In the genomic region with DNA sequence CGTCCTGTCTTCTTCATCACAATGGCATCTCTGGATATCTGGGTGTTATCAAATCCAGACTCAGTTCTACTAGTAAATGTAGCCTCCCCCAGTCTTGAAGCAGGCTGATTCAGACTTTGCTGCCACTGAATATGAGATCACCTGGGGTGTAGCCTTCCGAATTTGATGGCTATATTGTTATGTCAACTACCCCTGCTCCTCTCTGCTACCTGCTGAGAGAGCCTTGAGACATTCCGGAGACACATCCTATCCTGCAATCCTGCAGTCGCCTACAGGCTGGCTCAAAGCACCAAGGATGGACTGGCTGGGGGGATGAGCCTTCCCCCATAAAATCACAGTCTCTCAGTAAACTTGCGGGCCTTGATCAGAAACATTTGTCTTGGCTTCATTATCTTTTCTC, we compare ENCODE assay signal across 16 mouse cellular contexts.
"Had no signal": no experiment of that assay in that cellular context is flagged by ENCODE, and none has a peak within 500 bp of the region (broad histone marks: within the 10 kb centered on the region; RNA-seq: fewer than 3 reads in every experiment).

No protein-coding gene starts in this region.

- H3K4me2 ChIP-seq: neural tube, embryonic 13.5 days; neural tube, embryonic 15.5 days; stomach, embryonic 15.5 days had no signal

- H3K36me3 ChIP-seq: neural tube, embryonic 13.5 days; neural tube, embryonic 15.5 days; stomach, embryonic 15.5 days had no signal

- H3K9me3 ChIP-seq: neural tube, embryonic 13.5 days; neural tube, embryonic 15.5 days; stomach, embryonic 15.5 days had no signal

- H3K27ac ChIP-seq: neural tube, embryonic 13.5 days; neural tube, embryonic 15.5 days; stomach, embryonic 15.5 days; stomach, postnatal 0 days had no signal

- DNase-seq: retina, postnatal 1 day; right cerebral cortex, adult 18-20 months; right cerebral cortex, postnatal 14 days; right cerebral cortex, postnatal 25 days; right cerebral cortex, postnatal 4 days; spleen, adult 18-20 months; thymus, adult 18-20 months; thymus, adult 2 months; thymus, postnatal 14 days; thymus, postnatal 25 days; thymus, postnatal 36 days; thymus, postnatal 4 days had no signal

- H3K9ac ChIP-seq: neural tube, embryonic 13.5 days; neural tube, embryonic 15.5 days; stomach, embryonic 15.5 days had no signal

- H3K4me3 ChIP-seq: neural tube, embryonic 13.5 days; neural tube, embryonic 15.5 days; stomach, embryonic 15.5 days had no signal

- H3K4me1 ChIP-seq: neural tube, embryonic 13.5 days; neural tube, embryonic 15.5 days; stomach, embryonic 15.5 days had no signal

- H3K27me3 ChIP-seq: neural tube, embryonic 13.5 days; neural tube, embryonic 15.5 days; stomach, embryonic 15.5 days had no signal
